Mouse (Mus musculus): ENCODE measurements at regions not wholly inside any gene's neighbourhood (a gene's known extent, or its start where the extent isn't known, plus 50 kb on each side); places are given as distances from the start of the nearest gene placed in this dataset.

DNA sequence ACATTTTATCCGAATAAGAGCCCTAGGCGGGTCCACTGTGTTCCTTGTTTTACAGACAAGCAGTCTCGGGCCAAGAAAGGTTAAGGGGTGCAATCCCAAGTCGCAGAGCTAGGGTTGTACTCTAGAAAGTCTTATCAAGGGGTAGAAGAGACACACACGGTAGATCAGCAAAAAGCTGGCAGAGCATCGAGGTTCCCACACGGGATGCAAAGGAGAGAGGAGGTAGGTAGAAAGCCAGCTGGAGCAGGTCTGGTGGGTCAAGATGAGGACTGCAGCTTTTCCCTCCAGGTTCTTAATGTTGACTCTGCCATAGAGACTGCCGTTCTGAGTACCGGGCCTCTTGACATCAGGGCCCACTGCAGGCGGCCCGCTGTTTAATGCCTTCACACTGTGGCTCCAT, 463.3 kb downstream of the Cd83 start:
- no peak for TF ChIP-seq CTCF (IDR thresholded peaks at IDR 0.05; ENCODE audit: control insufficient read depth, insufficient read depth, low read length)
- no peak for TF ChIP-seq POLR2A (IDR thresholded peaks at IDR 0.05; ENCODE audit: borderline replicate concordance, control insufficient read depth, low read depth, low read length)
- 80% methylated on average over 11 of the region's 11 CpGs for WGBS
- no peak overlapping the region for H3K4me3 ChIP-seq (replicated peaks; ENCODE audit: control insufficient read depth, low read depth, low read length)
- peaks cover 1% of the 10 kb centered on the region; the same call in 1 of the 2 replicates for H3K4me1 ChIP-seq (ENCODE audit: control insufficient read depth, insufficient read depth, low read length)
- H3K27ac ChIP-seq (ENCODE audit: control insufficient read depth, insufficient read depth, low read depth, low read length, poor library complexity), result no peak overlapping the region

DNA sequence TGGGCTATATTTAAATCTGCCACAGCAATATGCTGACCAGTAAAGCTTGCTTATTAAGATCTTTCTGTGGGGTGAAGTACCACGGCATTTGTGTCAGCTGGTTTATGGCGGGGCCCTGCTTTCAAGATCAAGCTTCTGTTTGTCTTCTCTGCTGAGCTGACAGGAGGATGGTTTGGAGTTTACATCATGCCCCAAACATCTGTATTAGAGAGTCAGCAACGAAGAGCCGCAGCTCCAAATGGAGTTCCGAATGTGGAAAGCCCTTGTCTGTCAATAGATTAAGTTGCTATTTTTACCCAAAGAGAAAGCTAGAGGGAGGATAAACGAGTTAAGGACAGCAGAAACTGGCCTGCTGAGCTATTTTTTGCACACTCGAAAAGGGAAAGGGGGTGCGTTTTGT, 463.8 kb downstream of the Cd83 start:
- peaks cover 1% of the 10 kb centered on the region; the same call in 1 of the 2 replicates for H3K4me1 ChIP-seq (ENCODE audit: control insufficient read depth, insufficient read depth, low read length)
- WGBS, result 46% methylated on average over 8 of the region's 8 CpGs
- H3K27ac ChIP-seq (ENCODE audit: control insufficient read depth, insufficient read depth, low read depth, low read length, poor library complexity), result no peak overlapping the region
- TF ChIP-seq CTCF (IDR thresholded peaks at IDR 0.05; ENCODE audit: control insufficient read depth, insufficient read depth, low read length) (no peak), POLR2A (IDR thresholded peaks at IDR 0.05; ENCODE audit: borderline replicate concordance, control insufficient read depth, low read depth, low read length) (no peak)
- no peak overlapping the region for H3K4me3 ChIP-seq (replicated peaks; ENCODE audit: control insufficient read depth, low read depth, low read length)

DNA sequence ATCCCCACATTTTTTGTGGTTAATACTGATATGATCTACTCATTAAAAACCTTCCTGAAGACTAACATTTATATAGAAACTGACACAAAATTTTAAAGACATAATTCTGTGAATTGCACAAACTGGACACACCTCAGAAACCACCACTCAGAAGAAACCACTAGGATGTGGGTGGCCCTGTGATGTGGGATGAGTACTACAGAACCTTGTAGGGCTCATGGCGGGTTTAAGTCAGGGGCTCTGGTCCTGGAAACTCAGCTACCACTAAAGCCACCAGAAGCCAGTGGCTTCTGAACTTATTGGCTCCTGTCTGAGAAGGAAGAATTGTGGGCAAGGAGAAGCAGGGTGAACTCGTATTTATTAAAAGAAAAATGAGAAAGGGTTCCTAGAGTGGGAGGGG, 464.5 kb downstream of the Cd83 start:
- H3K4me3 ChIP-seq (replicated peaks; ENCODE audit: control insufficient read depth, low read depth, low read length), result no peak overlapping the region
- no peak for TF ChIP-seq CTCF (IDR thresholded peaks at IDR 0.05; ENCODE audit: control insufficient read depth, insufficient read depth, low read length)
- TF ChIP-seq POLR2A (IDR thresholded peaks at IDR 0.05; ENCODE audit: borderline replicate concordance, control insufficient read depth, low read depth, low read length), result no peak
- WGBS, result 46% methylated on average over 2 of the region's 2 CpGs
- H3K27ac ChIP-seq (ENCODE audit: control insufficient read depth, insufficient read depth, low read depth, low read length, poor library complexity), result no peak overlapping the region
- H3K4me1 ChIP-seq (ENCODE audit: control insufficient read depth, insufficient read depth, low read length), result peaks cover 1% of the 10 kb centered on the region; the same call in 1 of the 2 replicates

DNA sequence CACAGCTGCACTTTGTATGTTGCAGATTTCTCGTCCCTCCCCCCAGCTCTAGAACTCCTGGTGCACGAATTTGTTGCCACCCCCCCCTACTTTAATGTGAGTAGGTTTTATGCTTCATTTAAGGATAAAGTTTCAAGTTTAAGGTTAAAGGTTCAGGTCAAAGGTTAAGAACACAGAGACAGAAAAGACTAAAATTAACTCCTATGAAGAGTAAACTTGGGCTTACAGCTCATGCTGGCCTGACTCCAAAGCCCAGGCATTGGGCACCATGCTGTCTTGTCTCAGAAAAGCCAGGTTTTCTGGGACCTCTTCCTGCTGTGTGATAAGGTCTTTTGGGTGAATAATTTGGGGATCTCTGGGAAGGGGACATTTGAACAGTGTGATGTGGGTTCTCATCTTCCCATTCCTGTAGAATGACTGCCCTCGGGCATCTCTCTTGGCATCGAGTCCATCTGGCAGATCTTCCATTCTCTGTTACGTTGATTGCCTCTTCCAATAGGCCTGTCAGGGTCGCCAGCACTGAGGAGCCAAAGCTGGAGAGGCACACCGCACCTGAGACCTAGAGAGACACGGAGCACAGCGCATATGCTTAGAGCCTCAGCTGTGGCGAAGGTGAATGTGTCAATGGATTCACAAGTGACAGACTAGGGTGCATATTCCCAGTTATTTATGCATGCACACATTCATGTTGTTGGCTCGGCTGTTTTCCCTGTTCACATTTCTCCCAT, 466.1 kb downstream of the Cd83 start:
- no peak overlapping the region for H3K27ac ChIP-seq (ENCODE audit: control insufficient read depth, insufficient read depth, low read depth, low read length, poor library complexity)
- H3K4me1 ChIP-seq (ENCODE audit: control insufficient read depth, insufficient read depth, low read length), result peaks cover 1% of the 10 kb centered on the region; the same call in 1 of the 2 replicates
- no peak for TF ChIP-seq CTCF (IDR thresholded peaks at IDR 0.05; ENCODE audit: control insufficient read depth, insufficient read depth, low read length)
- no peak overlapping the region for H3K4me3 ChIP-seq (replicated peaks; ENCODE audit: control insufficient read depth, low read depth, low read length)
- 82% methylated on average over 11 of the region's 11 CpGs for WGBS

DNA sequence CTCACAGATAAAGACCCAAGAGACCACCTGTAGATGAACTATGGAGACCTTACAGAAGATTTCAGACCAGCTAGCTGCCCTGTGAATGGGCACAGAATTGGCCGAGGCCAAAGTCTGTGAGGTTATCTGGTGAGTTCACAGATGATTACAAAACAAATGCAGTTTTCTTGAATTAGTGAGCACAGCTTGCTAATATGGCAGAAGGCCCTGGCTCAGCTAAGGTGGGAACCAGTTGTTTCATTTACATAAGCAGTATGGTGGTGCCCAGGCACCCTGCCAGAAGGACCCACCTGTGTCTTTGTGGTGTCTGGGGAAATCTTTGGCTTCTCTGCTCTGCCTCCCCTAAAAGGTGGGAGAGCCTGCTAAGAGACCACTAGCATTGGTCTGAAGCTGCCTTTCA, 466.9 kb downstream of the Cd83 start:
- TF ChIP-seq CTCF (IDR thresholded peaks at IDR 0.05; ENCODE audit: control insufficient read depth, insufficient read depth, low read length) (no peak), POLR2A (IDR thresholded peaks at IDR 0.05; ENCODE audit: borderline replicate concordance, control insufficient read depth, low read depth, low read length) (no peak)
- Histone ChIP-seq H3K4me3 (replicated peaks; ENCODE audit: control insufficient read depth, low read depth, low read length) (no peak overlapping the region), H3K27ac (ENCODE audit: control insufficient read depth, insufficient read depth, low read depth, low read length, poor library complexity) (no peak overlapping the region), H3K4me1 (ENCODE audit: control insufficient read depth, insufficient read depth, low read length) (peaks cover 1% of the 10 kb centered on the region; the same call in 1 of the 2 replicates)
- 76% methylated on average over 1 of the region's 1 CpGs for WGBS

DNA sequence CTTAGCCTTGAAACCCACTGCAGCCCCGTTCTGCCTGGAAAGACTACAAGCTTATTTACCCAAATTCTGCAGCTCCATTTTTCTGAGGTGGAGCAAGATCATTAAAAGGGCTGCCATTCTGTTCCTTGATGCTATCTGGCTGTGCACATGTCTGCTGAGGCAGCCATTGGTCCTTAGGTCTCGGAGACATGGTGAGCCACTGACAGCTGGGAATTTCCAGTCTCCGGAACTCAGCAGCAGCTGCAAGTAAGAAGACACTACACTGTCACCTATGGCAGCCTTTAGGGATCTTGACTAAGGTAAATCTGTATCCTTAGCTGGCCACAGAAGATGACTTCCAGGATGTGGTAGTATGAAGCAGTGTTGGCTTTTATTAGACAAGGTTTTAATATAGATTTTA, 467.9 kb downstream of the Cd83 start:
- Histone ChIP-seq H3K4me3 (replicated peaks; ENCODE audit: control insufficient read depth, low read depth, low read length) (no peak overlapping the region), H3K27ac (ENCODE audit: control insufficient read depth, insufficient read depth, low read depth, low read length, poor library complexity) (no peak overlapping the region), H3K4me1 (ENCODE audit: control insufficient read depth, insufficient read depth, low read length) (no peaks in the 10 kb centered on the region; the same call in 1 of the 2 replicates)
- TF ChIP-seq CTCF (IDR thresholded peaks at IDR 0.05; ENCODE audit: control insufficient read depth, insufficient read depth, low read length), result no peak
- TF ChIP-seq POLR2A (IDR thresholded peaks at IDR 0.05; ENCODE audit: borderline replicate concordance, control insufficient read depth, low read depth, low read length), result no peak
- 84% methylated on average over 3 of the region's 3 CpGs for WGBS

DNA sequence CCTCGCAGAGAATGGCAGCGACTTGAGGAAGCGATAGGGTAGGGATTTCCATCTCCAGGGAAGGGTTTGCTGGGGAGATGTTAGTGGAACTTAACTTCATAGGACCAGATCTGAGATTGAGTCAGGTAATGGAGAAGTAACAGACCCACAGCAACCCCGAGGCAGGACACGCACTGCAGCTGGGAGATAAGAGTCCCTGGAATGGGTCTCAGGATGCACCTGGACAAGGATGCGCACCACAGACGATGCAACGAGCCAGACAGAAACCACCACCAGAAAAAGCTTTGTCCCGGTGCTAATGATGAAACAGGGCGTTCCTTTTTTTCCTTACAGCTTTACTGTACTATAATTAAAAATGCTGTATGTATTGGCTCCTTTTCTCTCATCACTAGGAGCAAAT, 470.9 kb upstream of the Jarid2 start:
- WGBS, result 23% methylated on average over 10 of the region's 10 CpGs
- Histone ChIP-seq H3K4me1 (ENCODE audit: control insufficient read depth, insufficient read depth, low read length) (no peaks in the 10 kb centered on the region; the same call in 1 of the 2 replicates), H3K27ac (ENCODE audit: control insufficient read depth, insufficient read depth, low read depth, low read length, poor library complexity) (no peak overlapping the region), H3K4me3 (replicated peaks; ENCODE audit: control insufficient read depth, low read depth, low read length) (no peak overlapping the region)
- TF ChIP-seq POLR2A (IDR thresholded peaks at IDR 0.05; ENCODE audit: borderline replicate concordance, control insufficient read depth, low read depth, low read length), result no peak
- TF ChIP-seq CTCF (IDR thresholded peaks at IDR 0.05; ENCODE audit: control insufficient read depth, insufficient read depth, low read length), result no peak

DNA sequence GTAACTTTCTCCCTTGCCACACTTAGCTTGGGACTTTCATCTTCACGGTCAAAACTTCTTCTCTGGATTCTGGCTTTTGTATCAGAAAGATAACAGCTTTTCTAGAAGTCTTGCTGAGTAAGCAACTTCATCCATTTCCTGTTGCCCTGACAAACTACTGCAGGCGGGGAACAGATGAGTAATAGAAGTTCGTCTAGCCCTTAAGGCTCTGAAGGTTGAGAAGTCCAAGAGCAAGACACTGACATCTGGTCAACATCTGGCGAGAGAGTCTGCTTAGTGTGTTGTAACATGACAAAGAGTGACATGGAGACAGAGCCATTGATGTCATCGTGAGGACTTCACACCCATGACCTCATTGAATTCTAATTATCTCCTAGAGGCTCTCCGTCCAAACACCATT, 469.2 kb upstream of the Jarid2 start:
- TF ChIP-seq CTCF (IDR thresholded peaks at IDR 0.05; ENCODE audit: control insufficient read depth, insufficient read depth, low read length) (no peak), POLR2A (IDR thresholded peaks at IDR 0.05; ENCODE audit: borderline replicate concordance, control insufficient read depth, low read depth, low read length) (no peak)
- no peak overlapping the region for H3K4me3 ChIP-seq (replicated peaks; ENCODE audit: control insufficient read depth, low read depth, low read length)
- no peak overlapping the region for H3K27ac ChIP-seq (ENCODE audit: control insufficient read depth, insufficient read depth, low read depth, low read length, poor library complexity)
- WGBS, result 62% methylated on average over 6 of the region's 6 CpGs
- no peaks in the 10 kb centered on the region; the same call in 1 of the 2 replicates for H3K4me1 ChIP-seq (ENCODE audit: control insufficient read depth, insufficient read depth, low read length)

All from bone marrow, adult 2 months (tissue).